Mouse (Mus musculus) lung, adult 2 months (tissue): ENCODE measurements at regions not wholly inside any gene's neighbourhood (a gene's known extent, or its start where the extent isn't known, plus 50 kb on each side); places are given as distances from the start of the nearest gene placed in this dataset.

Source experiments
- DNase-seq: peaks from one replicate; pipeline ENCODE4 v3.0.0; 2022
- H3K4me1 ChIP-seq: fragments of 200-500 bp; 2 replicates; pipeline ENCODE4 v1.6.1; 2011; ENCODE audit warnings: low read length; ENCODE audit not compliant: control insufficient read depth, insufficient read depth
- H3K4me3 ChIP-seq: fragments of 200-500 bp; replicated peaks from 2 replicates; pipeline ENCODE3; 2011; ENCODE audit warnings: low read depth, mild to moderate bottlenecking, control low read depth, low read length; ENCODE audit errors: extremely low read depth
- CTCF ChIP-seq: fragments of 200-500 bp; IDR thresholded peaks from 2 replicates; pipeline ENCODE4 v1.5.1; 2011; ENCODE audit warnings: mild to moderate bottlenecking, low read length, control low read depth; ENCODE audit not compliant: insufficient read depth
- POLR2A ChIP-seq: fragments of 200-500 bp; IDR thresholded peaks from 2 replicates; pipeline ENCODE4 v1.6.1; 2011; ENCODE audit warnings: low read depth, mild to moderate bottlenecking, control low read depth, low read length, borderline replicate concordance; ENCODE audit errors: extremely low read depth
- WGBS: fragments of 180-500 bp; shearing (Covaris S2); methylation state at CpG from one replicate; pipeline ENCODE4 v1.1.7; 2018; 5-methylcytosine and 5-hydroxymethylcytosine counted together

- peaks cover 4% of the 10 kb centered on the region for H3K4me1 ChIP-seq
- H3K4me3 ChIP-seq: no peak overlapping the region
- 71% methylated on average over 6 of the region's 6 CpGs for WGBS
- no peak for TF ChIP-seq CTCF
- no peak for TF ChIP-seq POLR2A
- DNase-seq: no peak
Measured at GRCm38 (mm10) chr10:95040258-95040895, 95.7 kb upstream of the Plxnc1 start.

DNA sequence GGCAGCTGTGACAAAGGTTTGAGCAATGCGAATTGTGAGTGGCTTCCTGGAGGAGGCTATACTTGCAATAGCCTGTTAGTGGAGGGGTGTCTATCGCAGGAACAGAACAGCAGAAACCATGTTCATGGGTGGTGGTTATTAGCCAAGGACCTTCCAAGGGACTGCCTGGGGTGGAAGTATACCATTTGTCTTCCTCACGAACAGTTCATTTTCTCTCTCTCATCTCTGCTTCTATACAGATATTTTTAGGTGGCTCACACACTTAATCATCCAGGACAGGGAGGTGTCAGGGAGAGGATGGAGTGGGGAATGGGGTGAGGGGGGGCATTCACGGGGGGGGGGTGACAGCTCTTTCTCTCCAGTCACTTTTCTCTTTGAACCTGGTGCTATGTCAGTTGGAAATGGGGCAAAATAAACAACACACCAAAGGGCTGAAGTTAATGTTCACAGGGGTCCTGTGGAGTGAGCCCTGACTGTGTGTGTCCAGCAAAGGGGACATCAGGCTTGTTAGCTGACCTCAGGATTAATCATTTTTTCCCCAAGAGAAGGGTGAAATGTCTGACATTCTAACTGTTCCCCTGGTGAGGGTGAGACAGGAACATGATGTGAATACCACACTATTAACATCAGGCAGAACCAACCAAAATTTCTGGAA is 91.5 kb upstream of the Plxnc1 start:
- WGBS: 51% methylated on average over 4 of the region's 4 CpGs
- H3K4me3 ChIP-seq: no peak overlapping the region
- no peak for DNase-seq
- H3K4me1 ChIP-seq: no peaks in the 10 kb centered on the region
- TF ChIP-seq CTCF (no peak), POLR2A (no peak)

DNA sequence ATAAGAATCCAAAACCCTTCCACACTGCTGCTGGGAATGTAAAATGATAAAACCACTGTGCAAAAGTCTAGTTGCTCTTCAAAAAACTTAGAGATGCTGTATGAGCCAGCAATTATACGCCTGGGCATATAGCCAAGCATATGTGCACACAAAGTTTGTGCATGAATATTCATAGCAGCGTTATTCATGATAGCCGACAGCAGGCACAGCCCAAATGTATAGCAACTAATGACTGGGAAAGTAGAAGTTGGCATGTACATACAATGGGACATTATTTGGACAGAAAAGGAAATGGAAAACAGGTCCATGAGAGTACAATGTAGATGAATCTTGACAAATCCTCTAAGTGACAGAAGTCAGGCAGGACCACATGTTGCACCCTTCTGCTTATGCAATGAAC is 90.7 kb upstream of the Plxnc1 start:
- no peak for DNase-seq
- H3K4me1 ChIP-seq: no peaks in the 10 kb centered on the region
- TF ChIP-seq POLR2A (no peak), CTCF (no peak)
- 77% methylated on average over 3 of the region's 3 CpGs for whole genome bisulfite sequencing
- H3K4me3 ChIP-seq: no peak overlapping the region

GRCm38 (mm10) chr10:95034566-95034965 is 89.9 kb upstream of the Plxnc1 start:
- TF ChIP-seq POLR2A (no peak), CTCF (no peak)
- Histone ChIP-seq H3K4me1 (no peaks in the 10 kb centered on the region), H3K4me3 (no peak overlapping the region)
- no peak for DNase-seq
- WGBS: 80% methylated on average over 5 of the region's 5 CpGs

DNA sequence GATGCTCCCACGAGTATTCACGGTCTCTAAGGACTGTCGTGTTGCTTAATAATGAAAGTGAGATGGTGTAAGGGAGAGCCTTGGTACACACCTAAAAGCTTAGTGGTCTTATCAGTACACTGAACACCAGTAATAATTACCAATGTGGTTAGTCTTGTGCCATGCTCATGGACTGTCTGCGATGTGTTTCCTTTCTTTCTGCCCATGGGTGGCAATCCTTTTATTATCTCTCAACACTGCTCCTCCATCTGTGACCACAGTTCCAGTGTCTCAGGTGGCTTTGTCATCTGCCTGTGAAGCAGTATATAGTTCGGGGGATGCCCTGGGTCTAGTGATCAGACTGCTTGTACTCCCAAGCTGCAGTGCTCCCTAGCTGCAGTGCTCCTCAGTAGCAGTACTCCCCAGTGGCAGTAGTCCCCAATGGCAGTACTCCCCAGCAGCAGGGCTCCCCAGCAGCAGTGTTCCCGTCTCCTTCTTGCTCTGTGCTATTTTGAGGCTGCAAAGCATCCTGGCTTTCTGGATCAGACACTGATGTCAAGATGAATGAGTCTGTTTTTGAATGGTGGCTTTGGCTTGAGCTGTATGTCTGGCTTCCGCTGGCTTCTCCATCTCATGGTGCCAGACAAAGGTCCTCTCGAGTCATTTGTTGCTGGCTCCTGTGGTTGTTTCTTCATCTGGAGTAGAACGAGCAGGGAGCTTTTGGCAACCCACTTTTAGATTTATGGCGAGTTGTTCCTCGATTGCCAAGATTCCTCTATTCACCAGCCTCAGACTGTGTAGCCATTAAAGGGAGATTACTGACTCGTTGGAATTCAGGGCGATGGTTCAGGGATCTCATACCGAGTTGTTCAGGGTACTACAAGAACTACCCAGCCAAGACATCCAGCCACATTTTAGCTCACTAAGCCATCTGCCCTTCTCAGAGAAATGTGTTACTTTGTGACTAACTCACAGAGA is 88.4 kb upstream of the Plxnc1 start:
- Histone ChIP-seq H3K4me1 (no peaks in the 10 kb centered on the region), H3K4me3 (no peak overlapping the region)
- DNase-seq: no peak
- 74% methylated on average over 14 of the region's 14 CpGs for WGBS
- TF ChIP-seq POLR2A (no peak), CTCF (no peak)

DNA sequence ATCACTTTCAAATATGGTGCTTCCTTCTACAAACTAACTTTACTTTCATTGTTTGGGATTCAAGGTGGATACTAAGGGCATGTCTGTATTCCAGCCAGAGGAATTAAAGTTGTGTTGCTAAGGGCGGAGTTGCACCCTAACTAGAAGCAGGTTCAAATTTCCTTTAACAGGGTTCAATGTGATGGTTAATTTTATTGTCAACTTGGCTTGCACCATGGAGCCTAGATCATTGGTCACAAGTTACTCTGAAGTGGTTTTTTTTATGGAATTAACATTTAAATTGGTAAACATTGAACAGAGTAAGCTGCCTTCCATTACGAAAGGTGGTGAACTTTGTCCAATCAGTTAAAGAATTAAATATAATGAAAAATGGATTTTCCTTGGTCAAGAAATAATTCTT is 86.7 kb upstream of the Plxnc1 start:
- Histone ChIP-seq H3K4me1 (no peaks in the 10 kb centered on the region), H3K4me3 (no peak overlapping the region)
- TF ChIP-seq POLR2A (no peak), CTCF (no peak)
- no peak for DNase-seq
- 94% methylated on average over 2 of the region's 2 CpGs for WGBS

DNA sequence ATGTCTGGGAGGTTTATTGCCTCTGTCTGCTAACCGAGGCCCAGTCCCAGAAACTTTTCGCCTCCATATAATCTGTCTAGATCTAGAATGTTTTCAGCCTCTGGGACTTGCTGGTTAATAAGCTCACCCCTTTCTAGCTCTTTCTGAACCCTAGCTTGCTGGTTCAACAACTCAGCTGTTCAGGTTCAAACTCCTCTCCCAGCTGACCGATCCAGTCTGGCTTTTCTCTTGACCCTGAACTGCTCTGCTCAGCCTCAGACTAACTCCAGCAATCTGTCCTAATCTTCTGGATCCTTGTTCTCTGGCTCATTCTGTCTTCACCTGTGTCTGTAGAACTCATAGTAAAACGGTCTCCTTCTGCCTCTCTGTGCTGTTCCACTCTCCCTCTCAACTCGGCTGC is 86.2 kb upstream of the Plxnc1 start:
- TF ChIP-seq CTCF: no peak
- no peak for TF ChIP-seq POLR2A
- no peaks in the 10 kb centered on the region for H3K4me1 ChIP-seq
- WGBS: 85% methylated on average over 5 of the region's 5 CpGs
- no peak for DNase-seq
- H3K4me3 ChIP-seq: no peak overlapping the region

DNA sequence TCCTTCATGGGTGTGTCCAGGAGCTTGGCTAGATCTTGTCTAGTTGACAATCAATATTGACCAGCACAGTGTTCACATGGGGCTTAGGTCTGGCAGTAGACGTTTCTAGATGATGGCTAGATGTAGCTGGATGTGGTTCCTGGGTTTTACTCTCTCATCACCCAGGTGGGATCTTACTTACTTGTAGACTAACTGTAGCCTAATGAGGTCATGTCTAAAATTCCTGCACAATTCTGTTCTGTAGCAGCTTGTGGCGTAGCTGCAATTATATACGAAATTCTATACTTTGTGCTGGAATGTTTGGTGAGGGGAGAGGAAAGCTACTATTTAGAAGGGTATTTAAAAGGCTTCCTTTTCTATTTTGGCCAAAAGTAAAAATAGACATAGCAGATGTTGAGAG is 84.9 kb upstream of the Plxnc1 start:
- TF ChIP-seq CTCF (no peak), POLR2A (no peak)
- H3K4me1 ChIP-seq: no peaks in the 10 kb centered on the region
- no peak overlapping the region for H3K4me3 ChIP-seq
- no peak for DNase-seq
- 72% methylated on average over 3 of the region's 3 CpGs for WGBS

DNA sequence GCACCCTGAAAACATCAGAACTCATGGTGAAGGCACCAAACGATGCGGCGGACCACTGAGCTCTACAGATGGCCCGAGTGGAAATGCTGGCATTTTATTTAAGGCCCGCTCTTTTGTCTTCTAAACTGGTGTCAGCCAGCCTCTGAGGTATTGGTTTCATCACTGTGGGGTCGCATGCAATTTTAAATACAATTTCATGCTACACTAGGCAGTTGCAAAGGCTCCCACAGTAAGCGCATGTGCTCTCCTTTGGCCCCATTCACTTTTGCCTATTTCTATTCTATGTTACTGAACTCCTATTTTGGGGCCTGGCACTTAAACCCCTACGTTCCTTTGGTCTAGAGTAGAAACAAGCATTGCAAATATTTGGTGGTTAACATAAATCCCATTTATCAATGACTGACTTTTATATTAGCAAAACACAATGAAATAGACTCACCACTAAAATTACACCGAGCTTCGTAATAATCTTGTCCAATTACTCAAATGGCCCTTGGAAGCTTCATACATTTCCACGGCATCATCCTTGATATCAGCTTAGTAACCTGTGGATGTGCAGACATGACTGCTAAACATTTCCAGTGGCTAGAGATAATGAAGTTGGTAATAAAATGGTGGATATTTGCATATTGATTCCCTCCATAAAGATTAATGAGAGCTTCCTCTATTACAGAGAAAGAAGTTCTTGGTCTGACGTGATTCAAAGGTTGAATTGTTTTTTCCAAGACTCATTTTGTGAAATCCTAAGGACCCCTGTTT is 81.1 kb upstream of the Plxnc1 start:
- TF ChIP-seq CTCF (no peak), POLR2A (no peak)
- Histone ChIP-seq H3K4me3 (no peak overlapping the region), H3K4me1 (no peaks in the 10 kb centered on the region)
- WGBS: 90% methylated on average over 12 of the region's 12 CpGs
- DNase-seq: no peak
